Mouse (Mus musculus) C2C12 (cell line): ENCODE results near the gene Nppa.

Experiments
- CTCF ChIP-seq: IDR thresholded peaks from one replicate; pipeline ENCODE4 v1.5.1; 2011; ENCODE audit not compliant: control insufficient read depth, insufficient read depth, insufficient read length
- MYOD1 ChIP-seq: IDR thresholded peaks from one replicate; pipeline ENCODE4 v1.6.1; 2011; ENCODE audit warnings: low read depth; ENCODE audit not compliant: control insufficient read depth, insufficient read length

- TF ChIP-seq CTCF: no peak
- no peak for TF ChIP-seq MYOD1
Measured at GRCm38 (mm10) chr4:148001013-148001789, 679 bp downstream of the Nppa start.
